Mouse (Mus musculus) megakaryocyte-erythroid progenitor cell, adult 5 weeks (primary cell): ENCODE data around the gene Cplx3. TPM values are rescaled to one million over a fixed set of nuclear protein-coding genes. Genes with fewer than 3 reads are reported as not detected.

Experiments used
- polyA plus RNA-seq: library from polyadenylated mRNA; stranded (reverse); fragments of >175 nt; gene quantifications from 2 replicates; pipeline ENCODE4 v1.2.3, GENCODE M21; 2012

Gene Cplx3
- 0.16 TPM in 1 of 2 replicates, not detected in the other for polyA plus RNA-seq

DNA sequence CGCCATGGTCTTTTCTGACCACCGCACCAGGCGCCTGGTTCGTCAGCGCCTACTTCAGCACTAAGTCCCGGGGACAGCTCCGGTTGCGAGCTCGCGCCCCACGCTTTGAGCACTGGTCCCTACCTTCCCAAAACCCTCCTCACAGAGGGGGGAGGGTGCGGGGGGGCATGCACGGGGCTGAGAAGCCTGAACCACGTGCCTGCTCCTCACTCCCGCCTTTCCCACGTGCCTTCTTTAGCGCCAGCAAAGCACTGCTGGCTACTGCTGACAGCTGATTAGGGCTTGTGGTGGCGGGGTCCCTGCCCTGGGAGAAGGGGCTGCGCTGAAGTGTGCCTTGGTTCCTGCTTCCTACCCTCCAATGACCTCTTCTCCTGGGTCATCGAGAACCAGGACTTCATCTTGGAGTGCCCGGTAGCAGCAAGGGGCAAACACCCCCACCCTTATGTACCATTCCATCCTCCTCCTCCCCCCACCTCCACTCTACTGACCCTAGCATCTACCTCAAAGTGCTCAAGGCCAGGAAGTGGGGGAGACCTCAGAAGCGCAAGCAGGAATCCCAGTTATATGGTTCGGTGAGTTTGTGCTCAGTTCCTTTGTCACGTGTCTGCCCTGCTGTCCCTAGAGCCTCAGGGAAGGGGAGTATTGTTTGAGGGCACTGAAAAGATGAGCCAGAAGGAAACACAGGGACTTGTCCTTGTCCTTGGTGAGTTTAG, at the start of gene Cplx3:
Gene Cplx3 (minus strand): TSS at position 143 of the 713 bp plus-strand sequence.

DNA sequence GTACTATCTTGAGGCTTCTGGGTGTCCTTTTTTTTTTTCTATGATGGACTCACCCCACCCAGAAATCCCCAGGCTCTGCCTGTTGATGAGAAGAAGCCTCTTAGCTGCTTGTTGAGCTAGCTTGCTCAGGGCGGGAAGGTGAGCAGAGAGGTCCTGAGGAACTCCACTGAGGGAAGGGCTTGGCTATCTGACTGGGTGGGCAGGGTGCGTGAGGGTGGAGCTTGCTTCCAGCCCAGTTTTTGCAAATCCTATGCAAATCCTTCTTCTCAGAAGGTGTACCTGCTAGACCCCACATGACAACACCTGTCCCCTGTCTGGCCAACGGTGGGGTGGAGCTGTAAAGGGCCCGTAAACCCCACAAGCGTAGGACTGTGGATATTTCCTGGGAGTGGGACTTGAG, 47.2 kb upstream of the Cplx3 start, which contains the start of gene Csk:
Gene Csk (minus strand): TSS at position 349 of the 400 bp plus-strand sequence.

DNA sequence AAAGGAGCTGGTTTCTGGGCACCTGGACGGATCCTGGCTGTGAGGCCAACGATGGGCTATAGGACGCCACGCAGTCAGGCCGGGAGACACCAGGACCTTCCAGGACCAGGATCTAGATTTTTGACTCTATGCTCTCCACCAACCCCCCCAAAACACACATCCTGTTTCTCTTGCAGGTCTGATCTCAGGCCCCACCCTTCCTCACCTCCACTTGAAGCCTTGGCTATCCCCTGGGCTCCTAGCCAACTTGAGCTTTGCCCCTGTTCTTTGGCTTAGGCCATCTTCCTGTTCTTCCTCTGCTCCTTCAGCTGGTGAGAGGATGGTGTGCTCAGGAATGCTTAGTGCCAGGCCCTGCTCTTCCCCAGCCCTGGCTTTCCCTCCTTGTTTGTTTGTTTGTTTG, 14.6 kb upstream of the Cplx3 start, which contains the start of gene Lman1l:
Gene Lman1l (minus strand): TSS at position 101 of the 400 bp plus-strand sequence.

DNA sequence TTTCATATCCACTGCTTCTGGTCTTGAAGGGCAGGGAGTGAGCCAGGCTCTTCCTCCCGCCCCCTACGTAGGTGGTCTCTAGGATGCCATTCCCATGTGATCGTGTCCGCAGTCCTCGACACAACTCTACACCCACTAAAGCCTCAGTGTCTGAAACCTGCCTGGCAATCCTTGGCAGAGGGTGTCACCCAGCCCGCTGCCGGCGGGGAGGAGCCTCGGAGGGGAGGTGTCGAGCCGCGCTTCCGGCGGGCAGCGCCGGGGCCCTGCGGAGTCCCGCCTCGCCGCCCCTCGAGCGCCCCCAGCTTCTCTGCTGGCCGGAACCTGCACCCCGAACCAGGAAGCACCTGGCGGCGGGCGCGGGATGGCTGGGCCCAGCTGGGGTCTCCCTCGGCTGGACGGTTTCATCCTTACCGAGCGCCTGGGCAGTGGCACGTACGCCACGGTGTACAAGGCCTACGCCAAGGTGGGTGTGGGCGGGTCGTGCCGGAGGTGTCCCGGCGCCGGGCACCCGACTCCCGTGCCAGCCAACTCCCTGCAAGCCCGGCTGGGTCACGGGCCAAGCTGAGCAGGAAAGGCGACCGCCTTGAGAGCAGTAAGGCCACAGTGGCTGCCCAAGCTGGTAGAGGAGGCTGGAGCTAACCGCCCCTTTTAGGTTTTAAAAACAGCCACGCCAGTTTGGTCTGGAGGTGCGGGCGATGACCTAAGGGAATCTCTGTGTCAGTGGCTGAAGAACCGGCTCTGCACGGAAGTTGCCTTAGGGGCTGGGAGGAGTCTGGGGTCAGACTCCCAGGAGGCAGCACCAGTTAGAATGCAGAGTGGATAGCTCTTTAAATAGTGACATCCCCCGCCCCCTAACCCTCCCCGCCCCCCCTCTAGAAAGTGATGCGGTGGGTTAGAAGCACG, 16.6 kb downstream of the Cplx3 start, which contains the start of gene Ulk3:
Gene Ulk3 (plus strand): TSS at position 229 of the 903 bp plus-strand sequence.

DNA sequence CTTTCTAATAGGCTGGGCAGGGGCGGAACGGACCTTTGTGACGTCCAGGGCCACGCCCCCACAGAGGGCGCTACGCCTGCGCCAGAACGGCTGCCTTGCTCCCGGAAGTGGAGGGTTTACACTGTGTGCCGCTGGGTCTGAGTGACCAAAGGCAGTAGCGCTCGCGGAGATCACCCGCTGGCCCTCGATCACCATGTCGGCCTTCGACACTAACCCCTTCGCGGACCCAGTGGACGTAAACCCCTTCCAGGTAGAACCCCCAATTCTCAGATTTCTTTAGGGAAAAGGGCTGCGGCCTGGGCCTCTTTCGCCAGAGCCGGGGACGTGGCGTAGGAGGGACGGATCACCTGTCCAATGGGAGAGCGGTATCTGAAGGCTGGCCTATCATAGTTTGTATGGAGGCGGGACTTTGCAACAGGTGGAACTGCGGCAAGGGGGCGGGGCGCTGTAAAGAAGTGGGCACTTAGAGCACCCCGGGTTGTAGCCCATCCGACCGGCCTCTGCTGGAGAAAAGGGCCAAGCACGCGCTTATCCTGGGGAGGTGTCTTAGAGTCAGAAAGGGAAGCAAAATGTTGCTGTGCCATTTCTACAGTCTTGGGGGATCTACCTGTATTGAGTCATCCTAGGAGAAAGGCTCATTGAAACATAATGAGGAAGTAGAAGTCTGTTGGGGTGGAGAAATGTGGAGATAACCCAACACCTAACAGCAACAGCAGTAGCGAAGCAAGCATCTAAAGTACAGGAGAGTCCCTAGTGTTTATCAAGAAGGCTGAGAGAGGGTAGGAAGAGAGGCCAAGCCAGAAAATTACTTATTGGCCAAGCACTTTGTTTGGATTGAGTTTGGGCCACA, 45.0 kb downstream of the Cplx3 start, which contains the start of gene Scamp2:
Gene Scamp2 (plus strand): TSS at position 83 of the 850 bp plus-strand sequence.

DNA sequence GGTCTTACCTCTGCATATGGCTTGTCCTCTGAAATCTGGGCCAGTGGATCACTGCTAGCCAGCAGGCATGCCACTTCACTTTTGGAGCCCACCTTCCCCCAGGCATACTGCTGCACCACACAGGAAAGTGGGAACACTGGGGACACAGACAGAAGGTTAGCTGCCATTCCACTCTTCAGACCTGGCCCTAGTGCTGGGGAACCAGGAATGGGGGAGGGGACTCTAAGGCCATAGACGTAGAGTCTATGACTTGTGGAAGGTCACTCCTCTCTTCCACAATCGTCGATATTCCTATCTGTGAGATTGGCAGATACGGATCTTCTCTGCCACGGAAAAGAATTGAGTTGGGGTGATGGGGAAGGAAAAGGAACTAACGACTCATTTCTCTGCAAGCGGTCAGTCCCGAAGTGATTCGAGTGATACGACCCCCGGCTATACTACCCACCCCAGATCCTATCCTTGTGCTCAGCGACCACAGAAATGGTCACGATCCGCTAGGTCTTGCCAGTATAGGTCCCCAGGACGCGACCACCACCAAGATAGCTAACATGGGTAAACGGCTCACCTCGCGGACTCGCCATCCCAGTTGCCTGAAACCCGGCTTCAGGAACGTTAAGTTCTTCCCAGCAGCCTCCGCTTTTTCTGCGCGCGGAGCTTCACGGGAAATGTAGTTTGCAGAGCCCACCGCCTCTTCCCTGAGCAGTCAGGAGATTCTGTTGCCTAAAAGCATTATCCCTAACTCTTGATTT, 53.8 kb downstream of the Cplx3 start, which contains the start of gene Mpi:
Gene Mpi (minus strand): TSS at position 625 of the 749 bp plus-strand sequence.

Other genes with a start within 250 kb of the Cplx3 start
- 5.8 and 6.9 TPM in 2 replicates for gene Ppcdc, start 166.2 kb downstream of the Cplx3 start, polyA plus RNA-seq
- 0.84 and 2.5 TPM in 2 replicates for gene Scamp5, start 138.2 kb downstream of the Cplx3 start, polyA plus RNA-seq
- 0.13 and 0.38 TPM in 2 replicates for gene Rpp25, start 102.3 kb downstream of the Cplx3 start, polyA plus RNA-seq
- gene Cox5a, start 85.0 kb downstream of the Cplx3 start, polyA plus RNA-seq = 434 and 534 TPM in 2 replicates
- 10.4 and 14.8 TPM in 2 replicates for gene Fam219b, start 68.8 kb downstream of the Cplx3 start, polyA plus RNA-seq
- gene Mpi, start 53.5 kb downstream of the Cplx3 start, polyA plus RNA-seq = 6.2 and 8.3 TPM in 2 replicates
- gene Scamp2, start 45.3 kb downstream of the Cplx3 start, polyA plus RNA-seq = 39.3 and 40.6 TPM in 2 replicates
- gene Ulk3, start 16.8 kb downstream of the Cplx3 start, polyA plus RNA-seq = 3.7 and 5.0 TPM in 2 replicates
- not detected in 2 replicates for gene Lman1l, start 14.5 kb upstream of the Cplx3 start, polyA plus RNA-seq
- gene Csk, start 47.4 kb upstream of the Cplx3 start, polyA plus RNA-seq = 284 and 309 TPM in 2 replicates
- not detected in 2 replicates for gene Cyp1a2, start 77.4 kb upstream of the Cplx3 start, polyA plus RNA-seq
- gene Cyp1a1, start 81.6 kb upstream of the Cplx3 start, polyA plus RNA-seq = 0.08 and 0.12 TPM in 2 replicates
- 11.6 and 12.9 TPM in 2 replicates for gene Edc3, start 102.3 kb upstream of the Cplx3 start, polyA plus RNA-seq
- gene Clk3, start 159.6 kb upstream of the Cplx3 start, polyA plus RNA-seq = 70.6 and 84.9 TPM in 2 replicates
- 3.6 and 5.7 TPM in 2 replicates for gene Arid3b, start 230.5 kb upstream of the Cplx3 start, polyA plus RNA-seq